Mouse (Mus musculus) forebrain, embryonic 13.5 days (tissue): ENCODE data around the gene Cant1. TPM values are rescaled to one million over a fixed set of nuclear protein-coding genes. Genes with fewer than 3 reads are reported as not detected.

Experiments used
- ATAC-seq: fragments of 200-750 bp; cut with Nextera tagmentation; 2 replicates; pipeline ENCODE4 v1.8.0; 2017
- H3K27ac ChIP-seq: fragments of 300-500 bp; sonication (generic); 2 replicates; pipeline ENCODE4 v1.5.1; 2015; ENCODE audit warnings: inconsistent platforms, mild to moderate bottlenecking, moderate library complexity
- H3K27me3 ChIP-seq: fragments of 300-500 bp; sonication (generic); 2 replicates; pipeline ENCODE4 v1.6.1; 2015; ENCODE audit warnings: mild to moderate bottlenecking, inconsistent platforms
- H3K36me3 ChIP-seq: fragments of 300-500 bp; sonication (generic); 2 replicates; pipeline ENCODE4 v1.6.1; 2015; ENCODE audit warnings: mild to moderate bottlenecking, inconsistent platforms; ENCODE audit not compliant: poor library complexity, severe bottlenecking
- H3K4me1 ChIP-seq: fragments of 300-500 bp; sonication (generic); 2 replicates; pipeline ENCODE4 v1.6.1; 2015; ENCODE audit warnings: inconsistent platforms
- H3K4me2 ChIP-seq: fragments of 300-500 bp; sonication (generic); 2 replicates; pipeline ENCODE4 v1.6.1; 2015; ENCODE audit warnings: inconsistent platforms, mild to moderate bottlenecking, moderate library complexity
- H3K4me3 ChIP-seq: fragments of 300-500 bp; sonication (generic); 2 replicates; pipeline ENCODE4 v1.5.1; 2015; ENCODE audit warnings: mild to moderate bottlenecking, inconsistent platforms
- H3K9ac ChIP-seq: fragments of 300-500 bp; sonication (generic); 2 replicates; pipeline ENCODE4 v1.6.1; 2015; ENCODE audit warnings: mild to moderate bottlenecking, inconsistent platforms
- H3K9me3 ChIP-seq: fragments of 300-500 bp; sonication (generic); replicated peaks from 2 replicates; pipeline ENCODE4 v1.6.1; 2016; ENCODE audit warnings: inconsistent platforms
- WGBS: fragments of 180-500 bp; shearing (Covaris S2); methylation state at CpG from one replicate; pipeline ENCODE4 v1.1.7; 2015; 5-methylcytosine and 5-hydroxymethylcytosine counted together
- polyA plus RNA-seq: library from polyadenylated mRNA; unstranded; fragments of >200 nt; fragmentation: Nextera tagmentation; extraction: Ambion mirVana; gene quantifications from 2 replicates; pipeline ENCODE4 v1.2.1, GENCODE M21; 2015

Cant1 gene
- polyA plus RNA-seq, result 20.2 and 20.3 TPM in 2 replicates

- peaks cover 46% of the 10 kb centered on the region for H3K4me1 ChIP-seq
- peak within 1 kb of the TSS; percentile 91 for H3K9ac ChIP-seq
- no peaks in the 10 kb centered on the region for H3K27me3 ChIP-seq
- peaks cover 22% of the 10 kb centered on the region for H3K36me3 ChIP-seq
- under 1% methylated on average over 47 of the region's 50 CpGs for WGBS
- peak within 1 kb of the TSS; percentile 93 for H3K4me2 ChIP-seq
- ATAC-seq, result peak; percentile 94
- H3K4me3 ChIP-seq, result peak within 1 kb of the TSS; percentile 78
- peak within 1 kb of the TSS; percentile 51 for H3K27ac ChIP-seq
- H3K9me3 ChIP-seq, result no peaks in the 10 kb centered on the region
Measured at GRCm38 (mm10) chr11:118418834-118419504, at the start of gene Cant1. Gene Cant1, minus strand, starts transcription at chr11:118419086.

- no peak for ATAC-seq
Measured at GRCm38 (mm10) chr11:118467441-118468035, 48.7 kb upstream of the Cant1 start.

GRCm38 (mm10) chr11:118460280-118460679 is 41.4 kb upstream of the Cant1 start:
- 0 out of 2 replicates have a peak, but pooled peaks cover 2% of the 10 kb centered on the region for H3K9me3 ChIP-seq
- WGBS, result 50% methylated on average over 6 of the region's 6 CpGs
- no peak overlapping the region for H3K4me3 ChIP-seq
- ATAC-seq, result no peak
- H3K4me2 ChIP-seq, result no peak overlapping the region
- no peaks in the 10 kb centered on the region for H3K36me3 ChIP-seq
- no peaks in the 10 kb centered on the region for H3K27me3 ChIP-seq
- no peak overlapping the region for H3K27ac ChIP-seq
- H3K4me1 ChIP-seq, result no peaks in the 10 kb centered on the region
- H3K9ac ChIP-seq, result no peak overlapping the region

More at GRCm38 (mm10) chr11:118467441-118468035, 48.7 kb upstream of the Cant1 start:
- Histone ChIP-seq H3K9me3 (no peaks in the 10 kb centered on the region), H3K4me2 (no peak overlapping the region), H3K4me3 (no peak overlapping the region), H3K27me3 (no peaks in the 10 kb centered on the region), H3K4me1 (peaks cover 6% of the 10 kb centered on the region), H3K27ac (no peak overlapping the region), H3K9ac (no peak overlapping the region), H3K36me3 (no peaks in the 10 kb centered on the region)
- WGBS, result 47% methylated on average over 11 of the region's 11 CpGs

- no peaks in the 10 kb centered on the region for H3K4me1 ChIP-seq
- H3K9ac ChIP-seq, result no peak overlapping the region
- H3K4me3 ChIP-seq, result no peak overlapping the region
- H3K27ac ChIP-seq, result no peak overlapping the region
- H3K9me3 ChIP-seq, result 0 out of 2 replicates have a peak, but pooled peaks cover 2% of the 10 kb centered on the region
- ATAC-seq, result no peak
- H3K4me2 ChIP-seq, result no peak overlapping the region
- 79% methylated on average over 4 of the region's 4 CpGs for WGBS
- H3K27me3 ChIP-seq, result no peaks in the 10 kb centered on the region
- no peaks in the 10 kb centered on the region for H3K36me3 ChIP-seq
Measured at GRCm38 (mm10) chr11:118459536-118459935, 40.6 kb upstream of the Cant1 start.

- Histone ChIP-seq H3K36me3 (no peaks in the 10 kb centered on the region), H3K4me1 (no peaks in the 10 kb centered on the region), H3K9me3 (0 out of 2 replicates have a peak, but pooled peaks cover 2% of the 10 kb centered on the region), H3K27me3 (no peaks in the 10 kb centered on the region), H3K4me3 (no peak overlapping the region), H3K27ac (no peak overlapping the region), H3K4me2 (no peak overlapping the region), H3K9ac (no peak overlapping the region)
- no peak for ATAC-seq
- WGBS, result 80% methylated on average over 8 of the region's 8 CpGs
Measured at GRCm38 (mm10) chr11:118459051-118459450, 40.2 kb upstream of the Cant1 start.

GRCm38 (mm10) chr11:118456937-118457336 is 38.1 kb upstream of the Cant1 start:
- Histone ChIP-seq H3K4me2 (no peak overlapping the region), H3K9me3 (0 out of 2 replicates have a peak, but pooled peaks cover 2% of the 10 kb centered on the region), H3K36me3 (no peaks in the 10 kb centered on the region), H3K4me3 (no peak overlapping the region), H3K4me1 (no peaks in the 10 kb centered on the region), H3K27me3 (no peaks in the 10 kb centered on the region), H3K27ac (no peak overlapping the region), H3K9ac (no peak overlapping the region)
- 77% methylated on average over 11 of the region's 11 CpGs for WGBS
- no peak for ATAC-seq

GRCm38 (mm10) chr11:118455788-118456187 is 36.9 kb upstream of the Cant1 start:
- H3K9ac ChIP-seq, result no peak overlapping the region
- no peaks in the 10 kb centered on the region for H3K4me1 ChIP-seq
- H3K9me3 ChIP-seq, result 0 out of 2 replicates have a peak, but pooled peaks cover 2% of the 10 kb centered on the region
- ATAC-seq, result no peak
- H3K4me3 ChIP-seq, result no peak overlapping the region
- H3K27me3 ChIP-seq, result no peaks in the 10 kb centered on the region
- no peak overlapping the region for H3K4me2 ChIP-seq
- H3K36me3 ChIP-seq, result no peaks in the 10 kb centered on the region
- 90% methylated on average over 6 of the region's 6 CpGs for WGBS
- no peak overlapping the region for H3K27ac ChIP-seq

- H3K4me1 ChIP-seq, result no peaks in the 10 kb centered on the region
- H3K27me3 ChIP-seq, result no peaks in the 10 kb centered on the region
- no peak overlapping the region for H3K9ac ChIP-seq
- H3K9me3 ChIP-seq, result no peaks in the 10 kb centered on the region
- no peak for ATAC-seq
- no peak overlapping the region for H3K4me2 ChIP-seq
- H3K36me3 ChIP-seq, result no peaks in the 10 kb centered on the region
- 81% methylated on average over 11 of the region's 11 CpGs for WGBS
- H3K27ac ChIP-seq, result no peak overlapping the region
- no peak overlapping the region for H3K4me3 ChIP-seq
Measured at GRCm38 (mm10) chr11:118453886-118454671, 35.2 kb upstream of the Cant1 start.

GRCm38 (mm10) chr11:118452955-118453354 is 34.1 kb upstream of the Cant1 start:
- Histone ChIP-seq H3K27ac (no peak overlapping the region), H3K9me3 (no peaks in the 10 kb centered on the region), H3K9ac (no peak overlapping the region), H3K4me1 (no peaks in the 10 kb centered on the region), H3K36me3 (no peaks in the 10 kb centered on the region), H3K4me3 (no peak overlapping the region), H3K4me2 (no peak overlapping the region), H3K27me3 (no peaks in the 10 kb centered on the region)
- 52% methylated on average over 2 of the region's 2 CpGs for WGBS
- no peak for ATAC-seq

- no peaks in the 10 kb centered on the region for H3K9me3 ChIP-seq
- H3K9ac ChIP-seq, result no peak overlapping the region
- no peaks in the 10 kb centered on the region for H3K4me1 ChIP-seq
- WGBS, result 86% methylated on average over 6 of the region's 6 CpGs
- no peaks in the 10 kb centered on the region for H3K27me3 ChIP-seq
- no peak overlapping the region for H3K4me3 ChIP-seq
- H3K4me2 ChIP-seq, result no peak overlapping the region
- no peak for ATAC-seq
- no peaks in the 10 kb centered on the region for H3K36me3 ChIP-seq
- no peak overlapping the region for H3K27ac ChIP-seq
Measured at GRCm38 (mm10) chr11:118451211-118451610, 32.3 kb upstream of the Cant1 start.

GRCm38 (mm10) chr11:118448385-118448784 is 29.5 kb upstream of the Cant1 start:
- no peaks in the 10 kb centered on the region for H3K36me3 ChIP-seq
- WGBS, result 89% methylated on average over 8 of the region's 8 CpGs
- H3K4me3 ChIP-seq, result no peak overlapping the region
- no peak overlapping the region for H3K4me2 ChIP-seq
- peaks cover 4% of the 10 kb centered on the region; the same call in 1 of the 2 replicates for H3K27me3 ChIP-seq
- no peaks in the 10 kb centered on the region for H3K4me1 ChIP-seq
- no peak for ATAC-seq
- no peak overlapping the region for H3K27ac ChIP-seq
- no peaks in the 10 kb centered on the region for H3K9me3 ChIP-seq
- no peak overlapping the region for H3K9ac ChIP-seq

GRCm38 (mm10) chr11:118447346-118447745 is 28.5 kb upstream of the Cant1 start:
- Histone ChIP-seq H3K9ac (no peak overlapping the region), H3K9me3 (no peaks in the 10 kb centered on the region), H3K4me2 (no peak overlapping the region), H3K27ac (no peak overlapping the region), H3K4me3 (no peak overlapping the region), H3K4me1 (no peaks in the 10 kb centered on the region), H3K27me3 (peaks cover 4% of the 10 kb centered on the region; the same call in 1 of the 2 replicates), H3K36me3 (no peaks in the 10 kb centered on the region)
- ATAC-seq, result no peak
- WGBS, result 81% methylated on average over 4 of the region's 4 CpGs
